Mouse (Mus musculus): Measurements from ENCODE around the gene Irs1. TPM values are rescaled to one million over a fixed set of nuclear protein-coding genes. Genes with fewer than 3 reads are reported as not detected.

Gene Irs1
- polyA plus RNA-seq, 1 experiment from 2014 or later, result 0.70 TPM

DNA sequence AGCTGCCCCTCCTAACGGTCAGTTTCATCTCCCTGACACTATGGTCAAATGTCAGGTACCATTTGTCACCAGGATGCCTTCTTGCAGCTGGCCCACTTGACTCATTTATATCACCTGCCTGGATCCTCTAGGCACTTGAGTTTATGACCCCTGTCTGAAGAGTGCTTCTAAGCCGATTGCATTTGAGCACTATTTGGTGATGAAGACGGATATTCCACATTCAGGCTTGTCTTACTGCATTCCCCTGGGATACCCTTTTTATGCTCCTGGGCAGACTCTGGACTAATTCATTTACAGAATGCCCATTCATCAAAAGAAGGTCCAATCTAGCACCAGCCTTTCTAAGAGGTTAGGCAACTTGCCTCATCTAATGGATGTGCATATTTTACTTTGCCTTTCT is 13.3 kb upstream of the Irs1 start:
- Histone ChIP-seq H3K27ac (ENCODE audit: low read depth, low read length) (no peak overlapping the region), H3K9ac (ENCODE audit: low read depth, low read length) (no peak overlapping the region), H3K27me3 (replicated peaks; ENCODE audit: control insufficient read depth, insufficient read depth, low read length) (0 out of 2 replicates have a peak, but pooled peaks cover 1% of the 10 kb centered on the region), H3K36me3 (ENCODE audit: control insufficient read depth, insufficient read depth) (no peaks in the 10 kb centered on the region), H3K4me2 (replicated peaks; ENCODE audit: low read depth) (no peak overlapping the region), H3K4me3 (ENCODE audit: low read depth, low read length) (no peak overlapping the region), H3K9me3 (ENCODE audit: control insufficient read depth) (no peaks in the 10 kb centered on the region), H3K4me1 (replicated peaks; ENCODE audit: control insufficient read depth, insufficient read depth, low read length) (no peaks in the 10 kb centered on the region)
- no peak for ATAC-seq
- 63% methylated on average over 3 of the region's 3 CpGs for WGBS
- TF ChIP-seq CTCF (IDR thresholded peaks at IDR 0.05; ENCODE audit: low read depth), result no peak

DNA sequence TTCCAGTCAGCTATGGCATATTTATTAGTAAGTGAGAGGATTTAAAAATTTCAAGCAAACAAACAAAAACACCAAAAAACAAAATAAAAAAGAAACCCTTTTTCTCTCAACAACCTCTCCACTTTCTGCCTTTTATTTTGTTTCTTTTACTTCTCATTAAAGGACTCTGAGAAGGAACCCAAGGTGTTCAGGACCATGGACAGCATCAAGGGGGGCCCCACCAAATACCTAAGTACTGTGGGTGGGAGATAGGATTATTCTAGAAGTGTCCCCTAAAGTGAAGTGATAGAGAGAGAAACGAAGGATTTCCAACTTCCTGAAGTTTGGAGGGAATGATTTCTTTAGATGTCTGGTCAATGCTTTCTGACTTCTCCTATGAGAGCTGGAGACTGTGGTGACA is 7.4 kb upstream of the Irs1 start:
- no peaks in the 10 kb centered on the region for H3K9me3 ChIP-seq (ENCODE audit: control insufficient read depth)

DNA sequence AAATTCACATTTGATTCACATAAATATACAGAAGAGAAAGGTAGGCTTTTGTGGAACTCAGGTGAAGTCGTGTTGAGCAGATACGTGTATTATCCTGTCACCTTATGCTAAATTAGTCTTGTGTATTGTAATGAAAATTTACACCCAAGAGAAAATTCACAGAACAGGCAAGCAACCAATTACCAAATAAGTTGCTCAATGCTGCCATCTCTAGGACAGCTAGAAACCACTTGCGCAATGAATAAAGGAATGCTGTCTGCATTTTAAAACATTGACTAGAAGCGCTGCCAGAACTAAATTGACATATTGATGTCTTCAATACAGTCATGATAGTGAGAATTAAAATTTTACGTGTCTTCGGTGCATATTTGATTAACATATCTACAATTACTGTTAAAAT is 2.9 kb upstream of the Irs1 start:
- Histone ChIP-seq H3K9me3 (ENCODE audit: control insufficient read depth) (no peaks in the 10 kb centered on the region), H3K36me3 (ENCODE audit: control insufficient read depth, insufficient read depth) (no peaks in the 10 kb centered on the region), H3K27ac (ENCODE audit: low read depth, low read length) (no peak overlapping the region), H3K9ac (ENCODE audit: low read depth, low read length) (no peak overlapping the region), H3K4me3 (ENCODE audit: low read depth, low read length) (no peak overlapping the region), H3K27me3 (replicated peaks; ENCODE audit: control insufficient read depth, insufficient read depth, low read length) (peaks cover 33% of the 10 kb centered on the region), H3K4me2 (replicated peaks; ENCODE audit: low read depth) (no peak overlapping the region), H3K4me1 (replicated peaks; ENCODE audit: control insufficient read depth, insufficient read depth, low read length) (0 out of 2 replicates have a peak, but pooled peaks cover 2% of the 10 kb centered on the region)
- TF ChIP-seq CTCF (IDR thresholded peaks at IDR 0.05; ENCODE audit: low read depth), result peak; percentile 75
- 14% methylated on average over 6 of the region's 6 CpGs for whole genome bisulfite sequencing
- no peak for ATAC-seq

More for the DNA sequence above, 7.4 kb upstream of the Irs1 start:
- WGBS, result 21% methylated on average over 1 of the region's 1 CpGs
- no peaks in the 10 kb centered on the region for H3K4me1 ChIP-seq (replicated peaks; ENCODE audit: control insufficient read depth, insufficient read depth, low read length)
- no peak overlapping the region for H3K4me3 ChIP-seq (ENCODE audit: low read depth, low read length)
- no peak for ATAC-seq
- TF ChIP-seq CTCF (IDR thresholded peaks at IDR 0.05; ENCODE audit: low read depth), result no peak
- H3K27ac ChIP-seq (ENCODE audit: low read depth, low read length), result no peak overlapping the region
- H3K9ac ChIP-seq (ENCODE audit: low read depth, low read length), result no peak overlapping the region
- H3K27me3 ChIP-seq (replicated peaks; ENCODE audit: control insufficient read depth, insufficient read depth, low read length), result no peaks in the 10 kb centered on the region
- no peak overlapping the region for H3K4me2 ChIP-seq (replicated peaks; ENCODE audit: low read depth)
- H3K36me3 ChIP-seq (ENCODE audit: control insufficient read depth, insufficient read depth), result no peaks in the 10 kb centered on the region

DNA sequence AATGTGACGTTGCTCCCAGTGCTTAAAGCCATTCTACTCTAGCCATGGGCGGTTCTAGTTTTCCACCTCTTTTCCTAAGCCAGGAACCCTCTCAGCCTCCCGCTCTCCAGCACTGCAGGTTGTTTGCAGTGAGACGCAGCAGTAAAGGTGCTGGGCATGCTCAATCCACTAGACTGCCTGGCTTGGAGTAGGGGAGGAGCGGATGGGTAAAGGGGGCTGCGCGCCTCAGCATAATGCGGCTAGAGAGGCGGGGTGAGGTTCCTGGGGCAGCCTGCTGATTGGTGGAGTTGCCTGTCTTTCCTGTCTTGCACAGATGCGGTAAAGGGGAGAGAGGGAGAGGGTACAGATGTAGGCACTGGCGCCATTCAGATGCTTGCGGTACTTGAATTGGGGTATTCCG is 1.6 kb upstream of the Irs1 start:
- Histone ChIP-seq H3K36me3 (ENCODE audit: control insufficient read depth, insufficient read depth) (no peaks in the 10 kb centered on the region), H3K9me3 (ENCODE audit: control insufficient read depth) (no peaks in the 10 kb centered on the region), H3K27me3 (replicated peaks; ENCODE audit: control insufficient read depth, insufficient read depth, low read length) (peaks cover 35% of the 10 kb centered on the region), H3K27ac (ENCODE audit: low read depth, low read length) (no peak overlapping the region), H3K4me3 (ENCODE audit: low read depth, low read length) (0 out of 2 replicates have a peak overlapping the region, but pooled peaks have one; percentile 59), H3K9ac (ENCODE audit: low read depth, low read length) (no peak overlapping the region), H3K4me2 (replicated peaks; ENCODE audit: low read depth) (peak overlapping the region; percentile 95), H3K4me1 (replicated peaks; ENCODE audit: control insufficient read depth, insufficient read depth, low read length) (0 out of 2 replicates have a peak, but pooled peaks cover 2% of the 10 kb centered on the region)
- WGBS, result 1% methylated on average over 13 of the region's 13 CpGs
- no peak for ATAC-seq
- TF ChIP-seq CTCF (IDR thresholded peaks at IDR 0.05; ENCODE audit: low read depth), result no peak

DNA sequence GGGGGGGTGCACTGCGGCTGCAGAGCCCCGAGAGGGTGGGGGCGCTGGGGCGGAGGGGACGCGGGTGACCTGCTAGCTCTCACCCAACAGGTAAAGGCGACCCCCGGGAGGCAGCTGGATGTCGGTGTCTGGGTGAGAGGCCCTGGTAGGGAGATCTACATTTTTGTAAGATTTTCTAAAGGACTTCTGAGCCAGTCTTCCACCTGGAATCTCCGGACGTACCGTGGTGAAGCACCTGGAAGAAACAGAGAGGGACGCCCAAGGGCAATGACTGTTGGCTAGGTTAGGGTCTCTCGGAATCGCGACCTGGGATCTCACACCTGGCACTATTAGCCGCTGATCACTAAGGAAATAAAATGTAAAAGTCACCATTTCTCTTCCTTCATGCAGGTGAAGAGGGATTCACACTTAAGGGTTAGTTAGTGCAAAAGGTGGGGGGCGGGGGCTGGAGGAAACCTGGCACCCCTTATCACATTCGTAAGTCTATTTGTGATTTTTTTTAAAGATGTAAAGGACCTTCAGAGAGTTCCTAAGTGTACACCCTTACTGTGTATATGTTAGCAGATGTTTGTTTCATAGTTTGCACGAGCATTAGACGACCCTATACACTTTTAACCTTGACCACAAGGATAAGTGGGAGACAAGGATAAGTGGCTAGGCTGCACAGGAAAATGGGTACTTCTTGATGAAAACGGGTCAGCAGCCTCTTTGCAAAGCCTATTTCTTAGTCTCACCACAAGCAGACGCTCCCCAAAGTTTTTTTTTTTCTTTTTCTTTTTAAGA is 905 bp upstream of the Irs1 start:
- ATAC-seq, result no peak
- no peaks in the 10 kb centered on the region for H3K36me3 ChIP-seq (ENCODE audit: control insufficient read depth, insufficient read depth)
- H3K9ac ChIP-seq (ENCODE audit: low read depth, low read length), result peak overlapping the region; percentile 55
- peak overlapping the region; percentile 74; the same call in 1 of the 2 replicates for H3K27ac ChIP-seq (ENCODE audit: low read depth, low read length)
- no peak for TF ChIP-seq CTCF (IDR thresholded peaks at IDR 0.05; ENCODE audit: low read depth)
- peak overlapping the region; percentile 59 for H3K4me3 ChIP-seq (ENCODE audit: low read depth, low read length)
- no peaks in the 10 kb centered on the region for H3K9me3 ChIP-seq (ENCODE audit: control insufficient read depth)
- under 1% methylated on average over 22 of the region's 23 CpGs for WGBS
- peaks cover 35% of the 10 kb centered on the region for H3K27me3 ChIP-seq (replicated peaks; ENCODE audit: control insufficient read depth, insufficient read depth, low read length)
- H3K4me2 ChIP-seq (replicated peaks; ENCODE audit: low read depth), result peak overlapping the region; percentile 95
- H3K4me1 ChIP-seq (replicated peaks; ENCODE audit: control insufficient read depth, insufficient read depth, low read length), result 0 out of 2 replicates have a peak, but pooled peaks cover 2% of the 10 kb centered on the region

DNA sequence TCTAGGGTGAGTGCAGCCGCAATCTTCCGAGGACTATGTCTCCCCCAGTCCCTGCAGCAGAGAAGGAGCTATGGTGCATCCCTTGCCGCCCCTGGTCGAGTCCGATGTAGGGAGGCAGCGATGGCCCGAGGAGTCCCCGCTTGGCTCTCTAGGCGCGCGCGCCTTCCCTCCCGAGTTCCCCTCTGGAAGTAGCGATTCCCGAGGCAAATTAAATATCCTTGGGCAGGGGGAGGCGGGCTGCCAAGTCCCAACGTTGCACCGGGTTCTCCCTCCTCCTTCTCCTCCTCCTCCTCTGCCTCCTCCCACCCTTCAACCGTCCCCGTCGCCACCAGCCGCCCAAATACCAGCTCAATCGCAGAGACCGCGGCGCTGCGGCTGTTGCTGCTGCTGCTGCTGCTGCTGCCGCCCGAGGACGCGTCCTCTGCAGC is 479 bp downstream of the Irs1 start:
- Histone ChIP-seq H3K9ac (ENCODE audit: low read depth, low read length) (peak overlapping the region; percentile 55), H3K4me1 (replicated peaks; ENCODE audit: control insufficient read depth, insufficient read depth, low read length) (0 out of 2 replicates have a peak, but pooled peaks cover 2% of the 10 kb centered on the region), H3K9me3 (ENCODE audit: control insufficient read depth) (no peaks in the 10 kb centered on the region), H3K27ac (ENCODE audit: low read depth, low read length) (peak overlapping the region; percentile 74), H3K4me3 (ENCODE audit: low read depth, low read length) (peak overlapping the region; percentile 59), H3K27me3 (replicated peaks; ENCODE audit: control insufficient read depth, insufficient read depth, low read length) (peaks cover 35% of the 10 kb centered on the region), H3K36me3 (ENCODE audit: control insufficient read depth, insufficient read depth) (no peaks in the 10 kb centered on the region), H3K4me2 (replicated peaks; ENCODE audit: low read depth) (peak overlapping the region; percentile 95)
- TF ChIP-seq CTCF (IDR thresholded peaks at IDR 0.05; ENCODE audit: low read depth), result no peak
- ATAC-seq, result peak; percentile 34; the same call in 1 of the 2 replicates
- WGBS, result under 1% methylated on average over 31 of the region's 31 CpGs
